Mouse (Mus musculus): ENCODE results near the gene Phb. TPM values are rescaled to one million over a fixed set of nuclear protein-coding genes. Genes with fewer than 3 reads are reported as not detected.

Gene Phb
- polyA plus RNA-seq, 1 experiment from 2014 or later: 200 TPM

DNA sequence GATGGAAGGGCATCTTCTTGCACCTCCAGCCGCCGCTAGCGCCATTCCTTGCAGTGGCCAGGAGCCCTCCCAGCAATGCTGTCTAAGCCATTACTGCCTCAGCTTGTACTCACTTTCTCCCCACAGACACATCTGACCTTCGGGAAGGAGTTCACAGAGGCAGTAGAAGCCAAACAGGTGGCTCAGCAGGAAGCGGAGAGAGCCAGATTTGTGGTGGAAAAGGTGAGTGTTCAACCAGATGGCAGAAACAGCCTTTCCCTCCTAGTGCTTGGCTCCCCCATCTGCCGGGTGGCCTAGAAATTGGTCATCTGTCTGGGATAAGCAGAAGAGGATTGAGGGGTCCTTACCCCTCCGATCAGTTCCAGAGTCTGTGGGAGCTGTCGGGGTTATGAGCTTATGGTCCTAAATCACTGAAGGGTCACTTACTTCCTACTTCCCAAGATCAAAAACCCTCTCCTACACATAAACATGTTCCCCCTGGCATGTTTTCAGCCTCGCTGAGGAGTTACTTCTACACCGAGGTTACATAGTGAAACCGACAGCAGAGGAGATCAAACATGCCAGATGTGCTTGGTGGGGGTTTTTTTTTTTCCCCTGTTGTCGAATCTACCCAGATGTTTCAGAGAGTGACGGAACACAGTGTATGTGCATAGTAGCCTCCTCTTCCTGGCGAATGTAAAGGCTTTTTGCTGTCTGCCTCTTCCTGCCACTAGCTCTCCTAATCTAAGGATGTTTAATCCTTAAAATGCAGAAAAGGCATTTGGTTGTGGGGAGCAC, 11.4 kb downstream of the Phb start:
- Histone ChIP-seq H3K9ac (no peak overlapping the region), H3K36me3 (replicated peaks; ENCODE audit: control insufficient read depth, insufficient read depth) (peaks cover 78% of the 10 kb centered on the region), H3K4me2 (replicated peaks) (no peak overlapping the region), H3K4me1 (replicated peaks; ENCODE audit: control insufficient read depth, insufficient read depth, low read length) (no peaks in the 10 kb centered on the region), H3K27ac (no peak overlapping the region), H3K4me3 (replicated peaks; ENCODE audit: low read length) (no peak overlapping the region), H3K9me3 (ENCODE audit: control insufficient read depth, low read length) (no peaks in the 10 kb centered on the region), H3K27me3 (ENCODE audit: control insufficient read depth, insufficient read depth, low read length) (no peaks in the 10 kb centered on the region)
- no peak for DNase-seq (ENCODE audit: low spot score)
- no peak for ATAC-seq (ENCODE audit: low FRiP score)
- 90% methylated on average over 14 of the region's 14 CpGs for WGBS

DNA sequence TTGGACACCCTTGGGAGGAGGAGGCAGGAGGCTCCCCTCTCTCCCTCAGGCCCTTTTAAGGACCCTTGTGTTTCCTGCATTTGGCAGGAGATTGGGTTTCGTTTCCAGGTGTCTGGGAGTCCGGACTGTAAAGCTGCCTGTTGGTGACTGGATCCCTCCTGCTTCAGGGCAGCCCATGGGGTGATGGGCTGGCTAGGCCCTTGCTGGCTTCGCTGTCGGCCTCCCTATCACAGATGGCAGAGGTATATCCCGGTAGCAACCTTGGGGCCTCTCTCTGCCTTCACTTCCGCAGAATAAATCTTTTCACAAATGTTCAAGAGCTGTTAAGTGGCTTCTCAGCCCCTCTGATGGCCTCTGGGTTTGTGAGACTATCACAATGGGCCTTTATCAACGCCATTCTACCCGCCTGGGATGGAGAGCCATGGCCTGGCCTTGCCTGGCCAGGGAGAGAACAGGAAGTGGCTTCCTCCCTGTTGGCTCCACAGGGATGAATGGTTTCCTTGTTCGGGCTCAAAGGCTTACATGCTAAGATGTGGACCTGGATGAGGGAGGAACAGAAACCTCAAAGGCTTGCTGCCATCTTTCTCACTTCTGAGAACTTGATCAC, 15.3 kb downstream of the Phb start:
- no peak overlapping the region for H3K4me3 ChIP-seq (replicated peaks; ENCODE audit: low read length)
- no peaks in the 10 kb centered on the region for H3K27me3 ChIP-seq (ENCODE audit: control insufficient read depth, insufficient read depth, low read length)
- no peak overlapping the region for H3K4me2 ChIP-seq (replicated peaks)
- no peaks in the 10 kb centered on the region for H3K9me3 ChIP-seq (ENCODE audit: control insufficient read depth, low read length)
- DNase-seq (ENCODE audit: low spot score): no peak
- ATAC-seq (ENCODE audit: low FRiP score): no peak
- 80% methylated on average over 9 of the region's 9 CpGs for WGBS
- no peak overlapping the region for H3K9ac ChIP-seq
- no peaks in the 10 kb centered on the region for H3K4me1 ChIP-seq (replicated peaks; ENCODE audit: control insufficient read depth, insufficient read depth, low read length)
- peaks cover 49% of the 10 kb centered on the region for H3K36me3 ChIP-seq (replicated peaks; ENCODE audit: control insufficient read depth, insufficient read depth)
- no peak overlapping the region for H3K27ac ChIP-seq

DNA sequence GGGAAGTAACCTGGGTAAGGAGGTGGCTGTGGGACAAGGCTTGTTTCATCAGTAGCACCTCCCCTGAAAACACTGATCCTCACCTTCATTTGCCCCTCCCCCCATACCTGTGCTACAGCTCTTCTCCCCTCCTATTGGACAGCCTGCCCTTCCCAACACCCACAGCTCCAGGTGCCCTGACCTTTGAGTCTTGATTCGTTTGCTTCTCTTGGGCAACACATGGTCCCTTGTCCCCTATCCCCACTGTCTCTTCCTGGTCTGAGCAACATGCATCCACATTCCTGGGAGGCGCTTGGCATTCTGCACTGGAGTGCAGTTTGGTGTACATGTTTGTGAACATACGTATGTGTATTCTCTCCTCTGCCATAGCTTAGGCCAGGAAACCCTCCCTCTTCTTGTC, 16.2 kb downstream of the Phb start:
- Histone ChIP-seq H3K27ac (no peak overlapping the region), H3K4me3 (replicated peaks; ENCODE audit: low read length) (no peak overlapping the region), H3K4me2 (replicated peaks) (no peak overlapping the region), H3K36me3 (replicated peaks; ENCODE audit: control insufficient read depth, insufficient read depth) (peaks cover 41% of the 10 kb centered on the region), H3K9ac (no peak overlapping the region), H3K4me1 (replicated peaks; ENCODE audit: control insufficient read depth, insufficient read depth, low read length) (no peaks in the 10 kb centered on the region), H3K9me3 (ENCODE audit: control insufficient read depth, low read length) (no peaks in the 10 kb centered on the region), H3K27me3 (ENCODE audit: control insufficient read depth, insufficient read depth, low read length) (no peaks in the 10 kb centered on the region)
- ATAC-seq (ENCODE audit: low FRiP score): no peak
- 90% methylated on average over 3 of the region's 3 CpGs for WGBS
- no peak for DNase-seq (ENCODE audit: low spot score)

DNA sequence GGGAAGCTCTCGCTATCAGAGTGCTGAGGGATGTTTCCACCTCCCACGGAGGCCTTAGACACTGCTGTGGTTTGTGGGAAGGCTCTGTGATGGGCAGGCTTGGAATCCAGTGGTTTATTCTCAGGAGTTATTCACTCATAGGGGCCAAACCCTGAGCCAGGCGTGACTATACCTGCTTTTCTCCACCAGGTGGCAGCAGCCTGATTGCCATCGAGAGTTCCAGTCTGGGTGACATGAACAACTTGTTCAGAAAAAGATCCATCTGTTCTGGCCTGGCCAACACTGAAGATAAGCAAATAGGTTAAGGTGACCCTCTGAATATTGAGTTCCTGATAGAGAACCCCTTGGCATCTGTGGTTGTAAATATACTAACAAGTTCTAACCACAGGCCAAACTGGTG, 19.3 kb downstream of the Phb start:
- peaks cover 13% of the 10 kb centered on the region for H3K36me3 ChIP-seq (replicated peaks; ENCODE audit: control insufficient read depth, insufficient read depth)
- H3K4me3 ChIP-seq (replicated peaks; ENCODE audit: low read length): no peak overlapping the region
- DNase-seq (ENCODE audit: low spot score) (peak; percentile 90), ATAC-seq (ENCODE audit: low FRiP score) (no peak)
- H3K4me2 ChIP-seq (replicated peaks): no peak overlapping the region
- no peaks in the 10 kb centered on the region for H3K27me3 ChIP-seq (ENCODE audit: control insufficient read depth, insufficient read depth, low read length)
- H3K9ac ChIP-seq: no peak overlapping the region
- no peaks in the 10 kb centered on the region for H3K4me1 ChIP-seq (replicated peaks; ENCODE audit: control insufficient read depth, insufficient read depth, low read length)
- no peaks in the 10 kb centered on the region for H3K9me3 ChIP-seq (ENCODE audit: control insufficient read depth, low read length)
- H3K27ac ChIP-seq: no peak overlapping the region
- WGBS: 4% methylated on average over 4 of the region's 4 CpGs

DNA sequence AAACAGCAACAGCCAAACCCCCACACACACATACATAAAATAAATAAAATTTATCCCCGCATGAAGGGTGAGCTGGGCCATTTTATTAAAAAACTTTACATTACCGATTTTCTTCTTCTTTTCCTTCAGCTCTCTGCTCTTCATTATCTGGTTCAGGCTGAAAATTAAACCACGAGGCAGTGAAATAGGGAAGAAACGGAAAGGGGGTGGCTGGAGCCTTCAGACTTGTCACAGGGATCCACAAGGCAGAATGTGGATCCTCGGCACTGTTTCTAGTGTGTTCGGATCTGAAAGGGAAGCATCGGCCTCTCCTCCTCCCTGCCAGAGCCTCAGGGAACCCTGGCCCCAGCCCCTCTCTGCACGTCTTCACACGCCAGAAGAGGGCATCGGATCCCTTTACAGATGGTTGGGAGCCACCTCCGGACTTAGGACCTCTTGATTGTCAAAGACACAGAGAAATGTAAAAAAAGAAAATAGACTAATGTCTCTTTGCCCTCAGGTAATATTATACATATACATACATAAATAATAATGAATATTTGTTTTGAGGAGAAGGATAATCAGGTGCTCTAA, 20.4 kb downstream of the Phb start:
- H3K9me3 ChIP-seq (ENCODE audit: control insufficient read depth, low read length): no peaks in the 10 kb centered on the region
- H3K27ac ChIP-seq: no peak overlapping the region
- H3K9ac ChIP-seq: no peak overlapping the region
- H3K4me3 ChIP-seq (replicated peaks; ENCODE audit: low read length): no peak overlapping the region
- ATAC-seq (ENCODE audit: low FRiP score) (no peak), DNase-seq (ENCODE audit: low spot score) (no peak)
- H3K27me3 ChIP-seq (ENCODE audit: control insufficient read depth, insufficient read depth, low read length): no peaks in the 10 kb centered on the region
- no peak overlapping the region for H3K4me2 ChIP-seq (replicated peaks)
- 45% methylated on average over 11 of the region's 11 CpGs for WGBS
- no peaks in the 10 kb centered on the region for H3K4me1 ChIP-seq (replicated peaks; ENCODE audit: control insufficient read depth, insufficient read depth, low read length)
- H3K36me3 ChIP-seq (replicated peaks; ENCODE audit: control insufficient read depth, insufficient read depth): peaks cover 2% of the 10 kb centered on the region; the same call in 1 of the 2 replicates

DNA sequence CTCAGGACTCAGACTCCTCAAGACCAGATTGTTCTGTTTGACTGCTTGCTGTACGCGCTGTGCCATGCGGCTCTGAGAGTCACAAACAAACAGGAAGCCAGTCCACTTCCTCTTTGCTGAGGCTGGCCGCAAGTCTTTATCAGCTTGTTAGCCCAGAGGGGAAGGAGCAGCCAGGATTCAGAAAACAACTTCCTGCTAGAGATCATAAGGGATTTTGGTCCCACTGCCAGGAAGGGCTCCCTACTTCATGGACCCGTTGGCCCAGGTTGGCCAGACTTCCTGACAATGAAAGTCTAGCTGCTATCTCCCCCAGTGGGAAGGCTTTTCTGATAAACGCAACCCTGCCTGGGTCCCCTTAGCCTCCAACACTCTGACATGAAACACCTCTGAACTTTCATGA, 21.8 kb downstream of the Phb start:
- H3K4me2 ChIP-seq (replicated peaks): no peak overlapping the region

DNA sequence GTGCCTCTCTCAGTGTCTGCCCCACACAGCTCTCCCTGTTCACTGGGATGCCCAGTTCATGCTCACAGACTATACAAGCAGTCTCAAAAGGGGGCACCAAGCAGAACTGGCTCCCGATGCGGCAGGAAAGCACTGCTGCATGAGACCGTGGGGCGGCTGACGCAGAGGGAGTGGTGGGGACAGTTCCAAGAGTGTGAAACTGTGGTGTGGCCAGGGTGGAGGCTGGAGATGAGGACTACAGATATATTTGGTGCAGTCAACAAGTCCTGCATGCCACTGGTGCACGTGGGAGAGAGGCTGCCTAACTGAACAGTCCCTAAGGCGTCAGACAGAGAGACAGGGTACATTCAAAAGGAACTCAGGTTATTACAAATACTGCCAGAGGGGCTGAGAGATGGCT, 22.2 kb downstream of the Phb start:
- no peaks in the 10 kb centered on the region for H3K27me3 ChIP-seq (ENCODE audit: control insufficient read depth, insufficient read depth, low read length)
- 78% methylated on average over 7 of the region's 7 CpGs for WGBS
- no peaks in the 10 kb centered on the region for H3K4me1 ChIP-seq (replicated peaks; ENCODE audit: control insufficient read depth, insufficient read depth, low read length)
- no peaks in the 10 kb centered on the region for H3K9me3 ChIP-seq (ENCODE audit: control insufficient read depth, low read length)
- DNase-seq (ENCODE audit: low spot score): no peak
- no peak overlapping the region for H3K4me3 ChIP-seq (replicated peaks; ENCODE audit: low read length)
- H3K36me3 ChIP-seq (replicated peaks; ENCODE audit: control insufficient read depth, insufficient read depth): no peaks in the 10 kb centered on the region
- no peak overlapping the region for H3K9ac ChIP-seq
- no peak for ATAC-seq (ENCODE audit: low FRiP score)
- no peak overlapping the region for H3K27ac ChIP-seq
- no peak overlapping the region for H3K4me2 ChIP-seq (replicated peaks)

More for the DNA sequence above, 21.8 kb downstream of the Phb start:
- DNase-seq (ENCODE audit: low spot score) (no peak), ATAC-seq (ENCODE audit: low FRiP score) (no peak)
- Histone ChIP-seq H3K27ac (no peak overlapping the region), H3K36me3 (replicated peaks; ENCODE audit: control insufficient read depth, insufficient read depth) (no peaks in the 10 kb centered on the region), H3K4me3 (replicated peaks; ENCODE audit: low read length) (no peak overlapping the region), H3K9ac (no peak overlapping the region), H3K4me1 (replicated peaks; ENCODE audit: control insufficient read depth, insufficient read depth, low read length) (no peaks in the 10 kb centered on the region), H3K27me3 (ENCODE audit: control insufficient read depth, insufficient read depth, low read length) (no peaks in the 10 kb centered on the region), H3K9me3 (ENCODE audit: control insufficient read depth, low read length) (no peaks in the 10 kb centered on the region)
- 80% methylated on average over 6 of the region's 6 CpGs for WGBS

DNA sequence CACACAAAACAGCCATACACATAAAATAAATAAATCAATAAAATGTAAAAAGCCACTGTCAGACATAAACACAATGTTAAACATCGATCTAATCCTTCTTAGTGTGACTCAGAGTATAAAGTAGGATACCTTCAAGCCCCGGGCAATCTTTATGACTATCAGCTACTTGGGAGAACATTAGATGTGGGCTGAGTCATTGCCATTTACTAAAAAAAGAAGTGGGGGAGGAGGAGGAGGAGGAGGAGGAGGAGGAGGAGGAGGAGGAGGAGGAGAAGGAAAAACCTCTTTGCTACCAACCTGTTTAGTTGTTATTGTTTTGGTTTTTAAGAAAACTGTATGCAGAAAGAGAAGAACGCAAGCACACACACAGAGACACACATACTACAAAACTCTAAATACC, 22.8 kb downstream of the Phb start:
- WGBS: 91% methylated on average over 3 of the region's 3 CpGs
- Histone ChIP-seq H3K27me3 (ENCODE audit: control insufficient read depth, insufficient read depth, low read length) (no peaks in the 10 kb centered on the region), H3K36me3 (replicated peaks; ENCODE audit: control insufficient read depth, insufficient read depth) (no peaks in the 10 kb centered on the region), H3K4me2 (replicated peaks) (no peak overlapping the region), H3K4me1 (replicated peaks; ENCODE audit: control insufficient read depth, insufficient read depth, low read length) (no peaks in the 10 kb centered on the region), H3K4me3 (replicated peaks; ENCODE audit: low read length) (no peak overlapping the region), H3K27ac (no peak overlapping the region), H3K9me3 (ENCODE audit: control insufficient read depth, low read length) (no peaks in the 10 kb centered on the region), H3K9ac (no peak overlapping the region)
- no peak for ATAC-seq (ENCODE audit: low FRiP score)
- no peak for DNase-seq (ENCODE audit: low spot score)

DNA sequence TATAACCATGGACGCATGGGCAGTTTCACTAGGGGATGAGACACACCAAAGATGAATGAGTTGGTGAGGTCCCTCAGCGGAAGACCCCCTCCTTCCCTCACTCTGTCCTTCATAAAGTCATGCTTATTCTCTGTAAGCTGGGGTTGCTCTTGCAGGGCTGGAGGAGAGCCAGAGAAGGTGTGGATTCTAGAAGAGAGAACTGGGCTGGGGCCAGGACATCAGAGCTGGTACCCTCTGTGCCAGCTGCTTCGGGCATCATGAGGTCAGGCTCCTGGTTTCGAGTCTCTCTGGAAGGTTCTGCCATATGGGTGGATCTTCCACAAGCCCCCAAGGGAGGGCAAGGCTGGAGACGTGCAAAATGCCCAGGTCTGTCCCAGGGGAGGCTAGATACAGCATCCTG, 31.8 kb downstream of the Phb start:
- no peaks in the 10 kb centered on the region for H3K36me3 ChIP-seq (replicated peaks; ENCODE audit: control insufficient read depth, insufficient read depth)
- no peak overlapping the region for H3K9ac ChIP-seq
- DNase-seq (ENCODE audit: low spot score): no peak
- no peaks in the 10 kb centered on the region for H3K27me3 ChIP-seq (ENCODE audit: control insufficient read depth, insufficient read depth, low read length)
- H3K9me3 ChIP-seq (ENCODE audit: control insufficient read depth, low read length): no peaks in the 10 kb centered on the region
- no peak for ATAC-seq (ENCODE audit: low FRiP score)
- no peak overlapping the region for H3K4me3 ChIP-seq (replicated peaks; ENCODE audit: low read length)
- H3K27ac ChIP-seq: no peak overlapping the region
- WGBS: 79% methylated on average over 5 of the region's 5 CpGs
- no peaks in the 10 kb centered on the region for H3K4me1 ChIP-seq (replicated peaks; ENCODE audit: control insufficient read depth, insufficient read depth, low read length)
- no peak overlapping the region for H3K4me2 ChIP-seq (replicated peaks)

Data from hindbrain, embryonic 14.5 days (tissue).